Mouse (Mus musculus): ENCODE data around the gene Smyd3. TPM values are rescaled to one million over a fixed set of nuclear protein-coding genes. Genes with fewer than 3 reads are reported as not detected.

Gene Smyd3
- polyA plus RNA-seq, 1 experiment from 2014 or later: 13.7 TPM

- H3K4me1 ChIP-seq: no peaks in the 10 kb centered on the region
- H3K36me3 ChIP-seq (ENCODE audit: poor library complexity, severe bottlenecking): no peaks in the 10 kb centered on the region
- H3K27ac ChIP-seq: no peak overlapping the region
- H3K9me3 ChIP-seq (replicated peaks): no peaks in the 10 kb centered on the region
- H3K27me3 ChIP-seq: no peaks in the 10 kb centered on the region
- 87% methylated on average over 7 of the region's 7 CpGs for WGBS
- H3K4me2 ChIP-seq: no peak overlapping the region
- no peak for ATAC-seq
- no peak overlapping the region for H3K4me3 ChIP-seq
- no peak overlapping the region for H3K9ac ChIP-seq
Measured at GRCm38 (mm10) chr1:179023486-179023885, 494.4 kb downstream of the Smyd3 start.

- no peaks in the 10 kb centered on the region for H3K36me3 ChIP-seq (ENCODE audit: poor library complexity, severe bottlenecking)
- H3K4me3 ChIP-seq: no peak overlapping the region
- no peak overlapping the region for H3K4me2 ChIP-seq
- no peak for ATAC-seq
- H3K9me3 ChIP-seq (replicated peaks): no peaks in the 10 kb centered on the region
- no peak overlapping the region for H3K27ac ChIP-seq
- no peaks in the 10 kb centered on the region for H3K4me1 ChIP-seq
- H3K9ac ChIP-seq: no peak overlapping the region
- 92% methylated on average over 10 of the region's 10 CpGs for WGBS
- H3K27me3 ChIP-seq: no peaks in the 10 kb centered on the region
Measured at GRCm38 (mm10) chr1:179017428-179017827, 500.4 kb downstream of the Smyd3 start.

- no peaks in the 10 kb centered on the region for H3K4me1 ChIP-seq
- H3K27ac ChIP-seq: no peak overlapping the region
- no peaks in the 10 kb centered on the region for H3K9me3 ChIP-seq (replicated peaks)
- no peaks in the 10 kb centered on the region for H3K36me3 ChIP-seq (ENCODE audit: poor library complexity, severe bottlenecking)
- H3K4me2 ChIP-seq: no peak overlapping the region
- H3K27me3 ChIP-seq: no peaks in the 10 kb centered on the region
- ATAC-seq: no peak
- H3K9ac ChIP-seq: no peak overlapping the region
- no peak overlapping the region for H3K4me3 ChIP-seq
Measured at GRCm38 (mm10) chr1:179013021-179013420, 504.8 kb downstream of the Smyd3 start.

- no peaks in the 10 kb centered on the region for H3K9me3 ChIP-seq (replicated peaks)
- WGBS: 74% methylated on average over 4 of the region's 4 CpGs
- H3K4me3 ChIP-seq: no peak overlapping the region
- H3K4me2 ChIP-seq: no peak overlapping the region
- H3K36me3 ChIP-seq (ENCODE audit: poor library complexity, severe bottlenecking): no peaks in the 10 kb centered on the region
- ATAC-seq: no peak
- no peaks in the 10 kb centered on the region for H3K27me3 ChIP-seq
- H3K4me1 ChIP-seq: no peaks in the 10 kb centered on the region
- H3K9ac ChIP-seq: no peak overlapping the region
- no peak overlapping the region for H3K27ac ChIP-seq
Measured at GRCm38 (mm10) chr1:179012273-179012672, 505.6 kb downstream of the Smyd3 start.

GRCm38 (mm10) chr1:179010756-179011155, 507.1 kb downstream of the Smyd3 start:
- Histone ChIP-seq H3K36me3 (ENCODE audit: poor library complexity, severe bottlenecking) (no peaks in the 10 kb centered on the region), H3K9me3 (replicated peaks) (no peaks in the 10 kb centered on the region), H3K27ac (no peak overlapping the region), H3K27me3 (no peaks in the 10 kb centered on the region), H3K4me3 (no peak overlapping the region), H3K9ac (no peak overlapping the region), H3K4me2 (no peak overlapping the region), H3K4me1 (no peaks in the 10 kb centered on the region)
- no peak for ATAC-seq
- WGBS: 89% methylated on average over 3 of the region's 3 CpGs

- WGBS: 88% methylated on average over 3 of the region's 3 CpGs
- ATAC-seq: no peak
- Histone ChIP-seq H3K4me2 (no peak overlapping the region), H3K36me3 (ENCODE audit: poor library complexity, severe bottlenecking) (no peaks in the 10 kb centered on the region), H3K4me1 (no peaks in the 10 kb centered on the region), H3K4me3 (no peak overlapping the region), H3K27ac (no peak overlapping the region), H3K9me3 (replicated peaks) (no peaks in the 10 kb centered on the region), H3K27me3 (no peaks in the 10 kb centered on the region), H3K9ac (no peak overlapping the region)
Measured at GRCm38 (mm10) chr1:179009911-179010310, 507.9 kb downstream of the Smyd3 start.

GRCm38 (mm10) chr1:179004133-179004866, 513.5 kb downstream of the Smyd3 start:
- no peak overlapping the region for H3K27ac ChIP-seq
- no peaks in the 10 kb centered on the region for H3K9me3 ChIP-seq (replicated peaks)
- no peaks in the 10 kb centered on the region for H3K36me3 ChIP-seq (ENCODE audit: poor library complexity, severe bottlenecking)
- no peak overlapping the region for H3K4me3 ChIP-seq
- no peaks in the 10 kb centered on the region for H3K4me1 ChIP-seq
- H3K9ac ChIP-seq: no peak overlapping the region
- 64% methylated on average over 7 of the region's 7 CpGs for WGBS
- H3K4me2 ChIP-seq: no peak overlapping the region
- peak; percentile 70; the same call in 1 of the 2 replicates for ATAC-seq
- H3K27me3 ChIP-seq: no peaks in the 10 kb centered on the region

- H3K36me3 ChIP-seq (ENCODE audit: poor library complexity, severe bottlenecking): no peaks in the 10 kb centered on the region
- H3K27ac ChIP-seq: no peak overlapping the region
- no peak overlapping the region for H3K9ac ChIP-seq
- H3K4me3 ChIP-seq: no peak overlapping the region
- H3K27me3 ChIP-seq: no peaks in the 10 kb centered on the region
- WGBS: 73% methylated on average over 5 of the region's 5 CpGs
- H3K4me1 ChIP-seq: no peaks in the 10 kb centered on the region
- H3K4me2 ChIP-seq: no peak overlapping the region
- ATAC-seq: peak; percentile 36; the same call in 1 of the 2 replicates
- H3K9me3 ChIP-seq (replicated peaks): no peaks in the 10 kb centered on the region
Measured at GRCm38 (mm10) chr1:179003406-179004132, 514.3 kb downstream of the Smyd3 start.

- no peaks in the 10 kb centered on the region for H3K9me3 ChIP-seq (replicated peaks)
- H3K4me3 ChIP-seq: no peak overlapping the region
- no peak overlapping the region for H3K27ac ChIP-seq
- no peaks in the 10 kb centered on the region for H3K36me3 ChIP-seq (ENCODE audit: poor library complexity, severe bottlenecking)
- H3K27me3 ChIP-seq: no peaks in the 10 kb centered on the region
- H3K4me2 ChIP-seq: no peak overlapping the region
- 67% methylated on average over 9 of the region's 9 CpGs for WGBS
- ATAC-seq: no peak
- no peaks in the 10 kb centered on the region for H3K4me1 ChIP-seq
- no peak overlapping the region for H3K9ac ChIP-seq
Measured at GRCm38 (mm10) chr1:178999876-179000528, 517.8 kb downstream of the Smyd3 start.

- H3K4me1 ChIP-seq: no peaks in the 10 kb centered on the region
- no peak overlapping the region for H3K4me2 ChIP-seq
- no peak overlapping the region for H3K9ac ChIP-seq
- no peaks in the 10 kb centered on the region for H3K9me3 ChIP-seq (replicated peaks)
- no peaks in the 10 kb centered on the region for H3K36me3 ChIP-seq (ENCODE audit: poor library complexity, severe bottlenecking)
- no peaks in the 10 kb centered on the region for H3K27me3 ChIP-seq
- 33% methylated on average over 4 of the region's 4 CpGs for WGBS
- ATAC-seq: no peak
- no peak overlapping the region for H3K4me3 ChIP-seq
- H3K27ac ChIP-seq: no peak overlapping the region
Measured at GRCm38 (mm10) chr1:178997870-178998269, 520.0 kb downstream of the Smyd3 start.

GRCm38 (mm10) chr1:178994263-178994662, 523.6 kb downstream of the Smyd3 start:
- Histone ChIP-seq H3K36me3 (ENCODE audit: poor library complexity, severe bottlenecking) (no peaks in the 10 kb centered on the region), H3K27me3 (no peaks in the 10 kb centered on the region), H3K4me2 (no peak overlapping the region), H3K9me3 (replicated peaks) (no peaks in the 10 kb centered on the region), H3K4me1 (no peaks in the 10 kb centered on the region), H3K9ac (no peak overlapping the region), H3K27ac (no peak overlapping the region), H3K4me3 (no peak overlapping the region)
- no peak for ATAC-seq
- 80% methylated on average over 7 of the region's 7 CpGs for WGBS

GRCm38 (mm10) chr1:178992503-178992902, 525.3 kb downstream of the Smyd3 start:
- Histone ChIP-seq H3K36me3 (ENCODE audit: poor library complexity, severe bottlenecking) (no peaks in the 10 kb centered on the region), H3K27ac (no peak overlapping the region), H3K4me2 (no peak overlapping the region), H3K4me3 (no peak overlapping the region), H3K9ac (no peak overlapping the region), H3K9me3 (replicated peaks) (no peaks in the 10 kb centered on the region), H3K27me3 (no peaks in the 10 kb centered on the region), H3K4me1 (no peaks in the 10 kb centered on the region)
- WGBS: 89% methylated on average over 3 of the region's 3 CpGs
- no peak for ATAC-seq

Measured in forebrain, embryonic 13.5 days (tissue).